Mouse (Mus musculus) bone marrow, adult 2 months (tissue): ENCODE measurements around the gene 4933428M09Rik.

Experiments used
- CTCF ChIP-seq: fragments of 200-500 bp; IDR thresholded peaks from 2 replicates; pipeline ENCODE4 v1.5.1; 2011; ENCODE audit warnings: low read length, control low read depth; ENCODE audit not compliant: control insufficient read depth, insufficient read depth
- POLR2A ChIP-seq: fragments of 200-500 bp; IDR thresholded peaks from 2 replicates; pipeline ENCODE4 v1.6.1; 2011; ENCODE audit warnings: low read depth, mild to moderate bottlenecking, control low read depth, low read length, borderline replicate concordance; ENCODE audit not compliant: control insufficient read depth

DNA sequence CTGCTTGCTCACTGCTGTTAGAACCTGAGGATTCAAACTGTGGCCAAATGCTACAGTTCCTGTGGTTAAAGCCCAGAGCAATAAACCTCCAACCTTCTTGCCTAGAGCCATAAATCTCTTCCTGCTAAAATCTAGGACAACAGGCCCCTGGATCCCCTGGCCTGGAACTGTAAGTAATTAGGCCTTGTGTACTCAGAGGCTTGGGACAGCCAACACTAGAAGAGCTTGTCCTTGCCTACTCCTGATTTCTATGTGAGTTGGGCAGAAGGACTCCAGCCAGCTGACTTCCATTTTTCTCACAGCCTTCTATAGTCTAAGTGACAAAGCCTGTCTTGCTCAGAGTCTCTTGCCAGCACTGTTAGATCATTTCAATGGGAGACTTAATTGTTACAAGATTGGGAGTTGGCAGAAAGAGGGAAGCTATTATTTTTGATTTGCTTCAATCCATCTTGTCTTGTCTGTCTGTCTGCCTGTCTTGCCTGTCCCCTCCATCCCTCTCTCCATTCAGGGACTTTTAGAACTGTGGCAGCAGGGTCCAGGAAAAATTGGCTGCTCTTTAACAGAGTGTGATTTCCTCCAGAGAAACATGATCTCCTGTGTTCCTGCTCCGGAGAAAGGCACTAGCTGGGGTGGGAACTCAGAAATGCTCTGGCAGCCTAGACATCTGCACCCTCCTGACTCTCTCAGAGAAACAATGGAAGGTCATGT is 15.7 kb downstream of the 4933428M09Rik start:
- no peak for TF ChIP-seq CTCF
- TF ChIP-seq POLR2A: no peak
